Mouse (Mus musculus): ENCODE data around the gene Kirrel.

GRCm38 (mm10) chr3:87112264-87112663, 62.3 kb downstream of the Kirrel start:
- TF ChIP-seq GATA1 (IDR thresholded peaks at IDR 0.05; ENCODE audit: borderline replicate concordance, low read length) (no peak), FLI1 (IDR thresholded peaks at IDR 0.05; ENCODE audit: low read length) (no peak)

Data from megakaryocyte, embryonic 14.5 days (primary cell).